Mouse (Mus musculus) layer of hippocampus, adult 8-10 months (tissue): Measurements from ENCODE around the gene Prpf4b. TPM values are rescaled to one million over a fixed set of nuclear protein-coding genes. Genes with fewer than 3 reads are reported as not detected.
"Not testable (repeated sequence)": the region's sequence is repeated elsewhere in the genome, so short reads cannot be mapped to it uniquely, and the experiment has no call there.

ENCODE experiments used
- DNase-seq, 2 experiments: peaks; one replicate each; pipeline ENCODE4 v3.0.0; 2022; ENCODE audit warnings: low spot score in 2 of 2
- total RNA-seq, 4 experiments: library from RNA; stranded (reverse); gene quantifications; 2 replicates each; pipeline ENCODE4 v1.2.4; 2022

Prpf4b gene
- 100 to 1,000 TPM in 1 of 4 experiments, 10 to 100 TPM in 3; 79.9 to 103 (median 87.0) TPM for total RNA-seq

GRCm38 (mm10) chr13:34875166-34875710 is at the start of gene Prpf4b:
Gene Prpf4b, plus strand, starts transcription at chr13:34875302.
- DNase-seq = peak; percentile 91 to 92

DNA sequence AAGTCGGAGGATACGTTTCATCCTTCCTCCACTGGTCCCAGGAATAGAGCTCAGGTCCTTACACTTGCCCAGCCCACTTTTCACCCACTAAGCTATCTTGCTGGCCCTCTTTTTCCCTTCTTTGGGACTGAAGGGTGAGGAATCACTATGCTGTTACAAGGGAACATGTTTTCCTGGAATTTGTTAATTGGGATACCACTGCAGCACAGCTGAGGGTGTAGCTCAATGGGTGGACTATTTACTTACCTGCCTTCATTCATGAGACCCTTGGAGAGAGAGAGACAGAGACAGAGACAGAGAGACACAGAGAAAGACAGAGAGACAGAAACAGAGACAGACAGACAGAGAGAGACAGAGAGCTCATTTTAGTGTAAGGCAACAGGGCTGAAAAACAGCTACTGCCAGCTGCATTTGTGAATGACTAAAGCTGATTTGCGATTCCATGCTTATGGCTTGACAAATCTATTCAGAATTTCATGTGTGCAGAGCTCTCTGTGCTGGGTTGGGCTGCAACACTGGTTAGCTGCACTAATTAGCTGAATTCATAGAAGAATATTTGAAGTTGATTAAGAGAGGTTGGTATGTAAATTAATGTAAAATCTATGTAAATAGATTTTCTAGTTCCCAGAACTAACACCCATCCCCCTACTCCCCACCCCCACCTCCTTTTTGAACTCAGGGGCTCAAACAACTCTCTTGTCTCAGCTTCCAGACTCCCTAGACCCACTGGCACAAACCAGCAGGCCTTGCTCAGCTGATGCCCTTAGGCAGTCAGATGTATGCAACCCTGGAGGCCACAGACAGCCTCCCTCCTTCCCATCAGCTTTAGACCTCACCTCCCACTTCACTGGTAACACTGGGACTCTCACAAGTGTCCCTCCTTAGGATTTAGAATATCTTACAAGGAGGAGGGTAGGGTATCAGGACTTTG is 48.1 kb upstream of the Prpf4b start:
- no peak for DNase-seq

DNA sequence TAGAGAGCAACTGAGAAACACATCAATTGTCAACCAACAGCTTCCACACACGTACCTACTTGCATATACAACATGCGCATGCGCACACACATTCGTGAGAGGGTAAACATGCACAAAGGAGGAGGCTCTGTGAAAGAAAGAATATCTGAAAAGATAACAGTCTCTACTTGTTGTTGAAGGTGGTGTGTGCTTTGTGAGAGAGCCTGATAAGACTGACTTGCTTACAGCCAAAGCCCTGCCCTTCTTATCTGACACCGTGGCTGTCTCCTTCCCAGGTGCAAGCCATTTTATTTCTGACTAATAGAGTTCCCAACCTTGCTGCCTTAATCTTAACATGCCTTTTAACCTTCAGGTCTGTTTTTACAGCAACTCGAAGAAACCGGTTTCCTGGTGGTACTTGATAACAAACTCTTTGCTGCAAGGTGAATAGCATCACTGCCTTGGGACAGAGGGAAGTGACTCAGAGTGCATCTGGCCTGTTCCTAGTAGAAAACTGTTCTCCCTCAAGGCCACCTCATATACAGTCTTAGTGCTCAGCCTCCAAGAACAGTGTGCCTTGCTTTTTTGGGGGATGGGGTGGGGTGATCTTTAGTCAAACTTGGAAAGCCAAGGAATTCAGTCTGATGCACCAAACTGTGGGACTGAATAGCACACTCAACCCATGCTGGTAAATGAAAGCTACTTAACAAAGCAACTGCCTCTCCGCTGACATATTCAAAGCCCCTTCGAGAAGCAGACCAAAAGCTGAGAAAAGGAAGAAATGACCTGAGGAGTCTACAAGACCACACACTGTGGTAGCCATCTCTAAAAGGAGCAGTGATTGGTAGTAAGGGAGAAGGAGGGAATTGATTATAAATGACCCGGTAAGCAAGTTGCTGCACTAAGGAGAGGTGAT is 46.9 kb upstream of the Prpf4b start:
- DNase-seq = no peak

DNA sequence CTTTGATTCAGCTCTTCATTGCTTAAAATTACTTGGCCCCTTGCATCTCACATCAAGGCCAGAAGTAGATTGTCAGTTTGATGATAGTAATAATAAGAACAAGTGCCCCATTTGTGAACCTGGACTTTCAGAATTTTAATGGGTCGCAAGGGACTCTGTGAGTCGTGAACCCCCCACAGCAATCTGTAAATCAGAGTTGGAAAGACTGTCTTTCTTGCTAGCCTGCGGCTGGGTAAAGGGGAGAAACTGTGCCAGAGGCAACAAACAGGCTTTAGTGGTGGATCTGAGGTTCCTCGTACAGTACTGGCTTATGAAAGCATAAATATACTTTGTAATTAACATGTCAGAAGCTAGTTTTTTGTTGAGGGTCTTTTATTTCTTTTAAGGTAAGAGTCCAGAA is 32.3 kb upstream of the Prpf4b start:
- DNase-seq = no peak

GRCm38 (mm10) chr13:34850759-34851158 is 24.3 kb upstream of the Prpf4b start:
- no peak for DNase-seq

DNA sequence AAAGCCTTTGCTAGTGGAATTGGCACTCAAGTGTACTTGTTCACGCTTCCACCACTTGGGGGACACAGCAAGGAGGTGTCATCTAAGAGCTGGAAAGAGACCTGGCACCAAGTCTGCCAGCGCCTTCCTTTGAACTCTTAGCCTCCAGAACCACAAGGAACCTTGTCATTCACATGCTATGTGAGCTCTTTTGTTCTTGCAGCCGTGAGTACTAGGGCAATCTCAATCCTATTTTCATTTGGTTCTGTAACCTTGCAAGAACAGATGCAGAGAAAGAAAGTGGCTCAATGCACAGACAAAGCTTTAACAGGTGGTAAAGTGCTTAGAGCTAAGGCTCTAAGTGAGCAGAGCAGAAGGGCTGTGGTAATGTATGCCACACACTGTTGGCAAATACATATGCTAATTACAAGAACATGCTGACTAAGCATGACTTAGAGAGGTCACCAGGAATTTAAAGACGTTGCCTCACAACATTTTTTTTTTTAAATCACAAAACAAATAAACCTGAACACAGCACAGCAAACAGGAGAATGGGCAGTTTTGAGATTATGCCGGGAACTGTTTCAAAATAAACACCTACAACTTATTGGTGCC is 23.8 kb upstream of the Prpf4b start:
- DNase-seq = no peak

- DNase-seq = peak in 1 of 2 experiments; percentile 12
These were observed 17.6 kb upstream of the Prpf4b start for GRCm38 (mm10) chr13:34857526-34857925.

DNA sequence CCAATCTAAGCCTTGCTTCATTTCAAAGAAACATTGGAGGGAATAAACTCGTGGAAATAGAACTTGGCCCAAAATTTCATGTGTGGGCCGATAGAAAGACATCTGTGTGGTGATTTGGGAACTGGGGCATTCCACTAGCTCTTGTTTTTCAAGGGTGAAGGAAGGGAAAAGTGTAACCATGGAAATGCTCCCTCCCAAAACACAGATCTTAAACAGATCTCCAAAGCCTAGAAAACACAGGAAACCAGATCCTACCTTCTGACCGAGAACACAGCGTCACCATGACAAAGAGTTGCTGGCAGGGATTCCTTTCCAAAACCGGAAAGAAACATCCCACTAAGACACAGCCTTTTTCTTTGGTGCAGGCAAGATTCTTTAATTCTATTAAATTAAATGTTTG is 15.7 kb upstream of the Prpf4b start:
- peak; percentile 17 to 31 for DNase-seq

DNA sequence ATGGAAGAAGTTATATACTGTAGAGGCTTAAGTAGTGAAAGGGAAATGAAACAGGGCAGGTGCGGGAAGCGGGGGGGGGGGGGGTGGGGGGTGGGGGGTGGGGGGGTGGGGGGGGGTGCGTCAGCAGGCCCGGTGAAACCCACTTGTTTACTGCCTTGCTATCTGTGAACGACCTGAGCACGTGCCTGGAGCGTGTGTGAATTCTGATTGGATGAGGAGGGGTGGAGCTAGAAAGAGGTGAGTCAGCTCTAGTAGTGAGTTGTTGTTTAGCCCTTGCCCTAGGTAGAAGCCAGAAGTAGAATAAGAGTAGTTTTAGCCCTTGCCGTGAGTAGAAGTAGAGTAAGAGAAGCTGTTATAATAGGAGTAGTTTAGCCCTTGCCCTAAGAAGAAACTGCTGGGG is 13.9 kb upstream of the Prpf4b start:
- DNase-seq = not testable (repeated sequence)

DNA sequence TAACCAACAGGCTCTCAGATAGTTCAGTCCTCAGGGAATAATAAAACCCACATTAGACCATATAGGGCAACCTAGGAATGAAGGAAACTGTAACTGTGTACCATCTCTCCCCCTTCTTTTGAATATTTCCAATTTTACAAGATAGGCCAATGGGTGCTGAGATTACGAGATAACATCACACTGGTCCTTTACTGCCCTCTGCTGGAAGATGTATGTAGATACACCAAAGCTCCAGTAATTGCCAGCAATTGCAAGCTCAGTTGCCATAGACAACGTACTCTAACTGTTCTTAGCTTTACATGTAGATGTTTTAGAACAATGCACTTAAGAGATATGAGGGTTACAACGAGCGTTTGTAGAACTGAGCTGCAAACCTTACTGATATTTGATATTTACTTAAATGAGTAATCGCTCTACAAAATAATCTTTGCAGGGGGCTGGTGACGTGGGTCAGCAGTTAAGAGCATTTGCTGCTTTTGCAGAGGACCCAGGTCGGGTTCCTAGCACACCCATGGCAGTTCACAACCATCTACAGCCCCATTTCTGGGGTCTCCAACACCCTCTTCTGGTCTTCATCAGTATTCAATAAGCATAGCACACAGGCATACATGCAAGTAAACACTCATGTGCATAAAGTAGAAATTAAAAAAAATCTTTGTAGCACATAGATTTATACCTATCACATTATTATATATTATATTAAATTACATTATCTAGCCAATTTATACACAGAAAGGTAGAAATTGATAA is 10.5 kb upstream of the Prpf4b start:
- peak; percentile 40 to 51 for DNase-seq

GRCm38 (mm10) chr13:34873801-34874681 is 1.1 kb upstream of the Prpf4b start:
- peak; percentile 92 to 95 for DNase-seq

DNA sequence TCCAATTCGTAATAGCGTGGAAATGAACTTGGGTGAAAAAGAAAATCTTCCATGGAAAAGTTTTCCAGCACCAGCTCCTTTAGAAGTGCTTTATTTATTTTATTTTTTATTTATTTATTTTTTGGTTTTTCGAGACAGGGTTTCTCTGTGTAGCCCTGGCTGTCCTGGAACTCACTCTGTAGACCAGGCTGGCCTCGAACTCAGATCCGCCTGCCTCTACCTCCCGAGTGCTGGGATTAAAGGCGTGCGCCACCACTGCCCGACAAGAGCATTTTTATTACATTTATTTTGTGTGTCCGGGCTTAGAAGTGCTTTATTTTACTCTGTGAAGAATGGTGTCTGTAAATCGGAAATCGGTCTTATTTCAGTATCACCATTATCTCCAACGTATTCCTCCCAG is 366 bp upstream of the Prpf4b start:
- DNase-seq = peak in 1 of 2 experiments; percentile 17

DNA sequence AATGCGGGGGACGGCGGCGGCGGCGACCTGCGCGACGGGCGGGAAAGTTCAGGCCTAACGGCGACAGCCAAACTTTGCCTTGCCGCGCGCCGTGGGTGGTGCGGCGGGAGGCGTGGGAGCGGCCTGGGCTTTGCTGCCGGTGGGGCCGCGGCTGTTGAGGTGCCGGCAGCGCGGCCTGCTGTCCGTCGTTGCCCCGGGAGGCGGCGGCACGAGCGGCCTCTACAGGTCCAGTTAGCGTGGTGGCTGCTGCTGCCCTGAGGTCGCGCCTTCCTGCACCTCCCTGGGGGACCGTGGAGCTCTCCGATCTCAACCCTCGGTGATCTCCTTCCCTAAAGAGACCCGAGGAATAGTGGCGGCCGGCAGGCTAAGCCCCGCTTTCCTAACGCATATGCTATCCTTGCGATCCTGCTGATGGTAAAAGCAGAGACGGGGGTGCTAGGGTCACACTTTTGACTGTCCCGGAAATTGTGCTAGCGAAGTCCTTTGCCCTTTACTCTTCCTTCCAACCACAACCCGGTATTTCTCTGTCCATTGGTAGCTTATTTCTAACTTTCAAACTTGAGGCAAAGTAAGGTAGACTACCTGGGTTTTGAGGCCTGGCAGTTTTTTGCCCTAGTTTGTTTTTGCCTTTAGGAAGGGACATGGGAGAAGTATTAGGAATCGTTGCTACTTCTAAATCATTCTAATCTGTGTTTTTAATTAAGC is 791 bp downstream of the Prpf4b start:
- peak in 1 of 2 experiments; percentile 38 for DNase-seq

DNA sequence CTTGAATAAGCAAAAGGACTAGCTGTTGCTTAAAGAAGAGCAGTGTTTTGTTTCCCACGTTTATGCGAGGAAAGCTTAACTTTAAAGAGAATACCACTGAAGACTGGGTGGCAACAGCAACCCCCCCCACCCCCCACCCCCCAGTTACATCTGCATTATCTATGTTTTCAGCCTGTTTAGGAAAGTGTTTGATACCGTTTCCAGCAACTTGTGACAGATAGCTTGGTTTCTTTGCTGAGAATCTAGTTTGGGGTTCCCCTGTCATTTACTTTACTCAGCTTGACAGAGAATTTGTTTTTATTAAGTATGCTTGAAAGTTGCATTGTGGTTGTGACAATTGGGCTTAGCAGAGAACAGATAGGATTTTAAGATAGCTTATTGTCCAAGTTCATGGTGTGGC is 1.4 kb downstream of the Prpf4b start:
- no peak for DNase-seq

GRCm38 (mm10) chr13:34892871-34893270 is 17.8 kb downstream of the Prpf4b start:
- DNase-seq = no peak

DNA sequence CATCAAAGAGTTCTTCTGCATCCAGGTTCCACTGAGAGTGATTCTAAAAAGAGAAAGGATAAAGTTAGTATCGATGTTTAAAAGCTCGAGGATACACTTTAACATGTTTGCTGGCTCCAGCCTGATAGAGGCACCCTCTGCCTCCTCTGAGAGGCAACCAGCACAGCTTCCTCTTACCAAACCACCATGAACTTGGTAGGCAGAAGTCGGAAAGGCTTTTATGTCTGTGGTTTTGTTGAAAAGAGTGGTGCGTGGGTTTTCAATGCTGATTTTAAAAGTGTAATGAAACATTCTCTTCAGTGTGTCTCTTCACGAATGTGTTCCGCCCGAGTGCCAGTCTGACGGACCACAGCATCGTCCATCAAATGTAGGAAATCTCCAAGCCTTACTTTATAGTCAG is 39.5 kb downstream of the Prpf4b start:
- DNase-seq = no peak

GRCm38 (mm10) chr13:34916520-34917167 is 41.5 kb downstream of the Prpf4b start:
- DNase-seq = no peak

DNA sequence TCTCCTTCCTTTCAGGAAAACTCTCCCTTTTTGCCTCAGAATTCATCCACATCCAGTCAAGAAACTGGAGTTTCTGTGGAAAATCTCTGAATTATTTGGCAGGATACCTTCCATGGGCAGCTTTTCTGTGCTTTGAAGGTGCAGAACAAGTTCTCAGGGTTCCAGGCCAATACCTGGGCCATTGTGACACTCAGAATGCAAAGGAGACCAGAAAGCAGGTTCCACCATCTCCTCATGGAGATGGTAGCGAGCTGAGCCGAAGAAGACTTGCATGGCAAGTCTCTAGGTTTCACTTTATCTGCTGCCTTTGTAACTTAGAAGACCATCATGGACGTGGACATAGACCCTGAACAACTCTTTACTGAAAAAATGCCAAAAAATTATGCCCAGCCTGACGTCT is 49.1 kb downstream of the Prpf4b start, which contains the start of the genes Fam217a and 4933417A18Rik:
Fam217a (minus strand) TSS at position 101 of the 400 bp plus-strand sequence.
4933417A18Rik (plus strand) TSS at position 200 of the 400 bp plus-strand sequence.
- no peak for DNase-seq
